Mouse (Mus musculus): ENCODE results near the gene Cic. TPM values are rescaled to one million over a fixed set of nuclear protein-coding genes. Genes with fewer than 3 reads are reported as not detected.

Gene Cic
- polyA plus RNA-seq (2012; rRNA removed), result 121 and 124 TPM in 2 replicates

DNA sequence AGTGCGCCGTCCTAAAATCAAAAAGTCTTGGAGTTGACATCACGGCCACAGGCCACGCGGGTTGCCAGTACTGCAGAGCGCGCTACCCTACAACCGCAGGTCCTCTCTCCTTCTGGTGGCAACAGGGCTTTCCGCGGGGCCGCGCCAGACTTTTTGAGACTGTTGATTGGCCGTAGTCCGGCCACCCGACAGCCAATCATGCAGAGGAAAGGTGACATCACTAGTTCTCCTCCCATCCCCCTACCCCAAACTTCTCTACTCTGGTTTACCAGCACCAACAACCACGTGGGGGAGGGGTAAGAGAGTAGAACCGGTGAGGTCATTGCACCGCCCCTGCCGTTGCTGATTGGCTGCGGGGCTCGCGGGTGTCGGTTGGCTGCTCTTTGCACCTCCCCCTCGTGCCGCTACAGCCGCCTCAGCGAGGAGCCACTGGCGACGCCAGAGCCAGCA, at the start of gene Cic:
TSS of gene Cic (plus strand) at position 404 of the 450 bp plus-strand sequence.
- under 1% methylated on average over 29 of the region's 29 CpGs for WGBS

DNA sequence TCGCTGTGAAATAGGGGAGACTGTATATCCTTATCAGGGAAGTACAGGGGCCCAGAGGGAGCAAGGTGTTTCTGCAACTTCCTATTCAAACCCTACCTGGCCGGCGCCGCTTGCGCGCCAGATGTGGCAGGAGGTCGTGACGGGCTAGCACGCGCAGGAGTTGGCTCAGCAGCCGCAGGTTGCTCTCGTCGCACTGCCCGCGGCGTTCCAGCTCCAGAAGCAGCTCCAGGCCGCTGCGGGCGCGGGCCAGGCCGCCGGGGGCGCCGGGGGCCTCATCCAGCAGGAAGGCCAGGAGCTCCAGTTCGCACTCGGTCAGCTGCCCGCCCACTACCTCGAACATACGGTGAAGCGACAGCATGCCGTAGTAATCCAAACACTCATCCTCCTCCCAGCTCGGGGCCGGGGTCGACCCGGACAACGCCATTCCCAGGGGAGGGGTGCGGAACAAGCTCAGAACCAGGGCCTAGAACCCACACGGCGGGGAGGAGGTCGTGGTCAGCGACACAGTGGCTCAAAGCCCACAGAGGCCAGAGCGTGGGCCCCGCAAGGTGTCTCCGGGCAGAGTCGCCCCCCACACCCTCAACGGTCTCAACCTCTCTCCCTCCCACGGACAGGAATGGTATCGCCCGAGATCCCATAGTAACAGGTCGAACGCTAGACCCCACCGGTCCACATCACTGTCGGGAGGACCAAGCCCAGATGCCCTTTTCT, 48.6 kb upstream of the Cic start:
- WGBS, result under 1% methylated on average over 53 of the region's 53 CpGs
- TF ChIP-seq POLR2A (IDR thresholded peaks at IDR 0.05; ENCODE audit: borderline replicate concordance, insufficient read depth, low read length) (no peak), CTCF (IDR thresholded peaks at IDR 0.05; ENCODE audit: borderline replicate concordance, insufficient read depth, low read depth, low read length) (no peak)
- peaks cover 9% of the 10 kb centered on the region for H3K4me1 ChIP-seq (ENCODE audit: control insufficient read depth, insufficient read depth, low read length)

More for the DNA sequence above, at the start of gene Cic:
- Histone ChIP-seq H3K27ac (ENCODE audit: insufficient read depth, low read length) (peak within 1 kb of the TSS; percentile 99), H3K4me3 (replicated peaks; ENCODE audit: insufficient read depth, low read depth, low read length) (peak within 1 kb of the TSS; percentile 96), H3K4me1 (ENCODE audit: control insufficient read depth, insufficient read depth, low read length) (peaks cover 19% of the 10 kb centered on the region), H3K27me3 (ENCODE audit: control insufficient read depth, insufficient read depth, low read length) (no peaks in the 10 kb centered on the region)
- peak in 1 of 2 experiments; percentile 100 for DNase-seq
- no peak for TF ChIP-seq CTCF (IDR thresholded peaks at IDR 0.05; ENCODE audit: borderline replicate concordance, insufficient read depth, low read depth, low read length)
- peak; percentile 41; the same call in 1 of the 2 replicates for TF ChIP-seq POLR2A (IDR thresholded peaks at IDR 0.05; ENCODE audit: borderline replicate concordance, insufficient read depth, low read length)

DNA sequence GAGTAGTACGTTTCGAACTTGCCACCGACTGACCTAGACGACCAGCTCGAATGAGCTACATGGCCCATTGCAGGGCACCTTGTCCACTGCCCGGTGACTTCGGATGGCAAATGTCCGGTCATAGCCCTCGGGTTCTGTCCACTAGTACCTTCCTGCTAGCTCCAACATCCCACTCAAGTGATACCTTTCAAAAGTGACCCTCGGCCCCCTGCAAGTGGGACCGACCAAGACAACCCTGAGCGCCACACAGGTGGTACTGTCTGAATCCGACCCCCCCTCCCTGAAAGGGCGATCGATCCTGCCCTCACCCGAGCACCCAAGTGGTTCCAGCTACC, 48.1 kb upstream of the Cic start:
- H3K4me3 ChIP-seq (replicated peaks; ENCODE audit: insufficient read depth, low read depth, low read length), result peak overlapping the region; percentile 93
- DNase-seq, result no peak
- H3K4me1 ChIP-seq (ENCODE audit: control insufficient read depth, insufficient read depth, low read length), result peaks cover 9% of the 10 kb centered on the region
- H3K27me3 ChIP-seq (ENCODE audit: control insufficient read depth, insufficient read depth, low read length), result no peaks in the 10 kb centered on the region
- TF ChIP-seq POLR2A (IDR thresholded peaks at IDR 0.05; ENCODE audit: borderline replicate concordance, insufficient read depth, low read length) (no peak), CTCF (IDR thresholded peaks at IDR 0.05; ENCODE audit: borderline replicate concordance, insufficient read depth, low read depth, low read length) (no peak)
- under 1% methylated on average over 16 of the region's 16 CpGs for WGBS
- H3K27ac ChIP-seq (ENCODE audit: insufficient read depth, low read length), result peak overlapping the region; percentile 50

More for the DNA sequence above, 48.6 kb upstream of the Cic start:
- H3K27me3 ChIP-seq (ENCODE audit: control insufficient read depth, insufficient read depth, low read length), result no peaks in the 10 kb centered on the region
- peak overlapping the region; percentile 50 for H3K27ac ChIP-seq (ENCODE audit: insufficient read depth, low read length)
- peak overlapping the region; percentile 93 for H3K4me3 ChIP-seq (replicated peaks; ENCODE audit: insufficient read depth, low read depth, low read length)
- DNase-seq, result peak; percentile 64 to 71

DNA sequence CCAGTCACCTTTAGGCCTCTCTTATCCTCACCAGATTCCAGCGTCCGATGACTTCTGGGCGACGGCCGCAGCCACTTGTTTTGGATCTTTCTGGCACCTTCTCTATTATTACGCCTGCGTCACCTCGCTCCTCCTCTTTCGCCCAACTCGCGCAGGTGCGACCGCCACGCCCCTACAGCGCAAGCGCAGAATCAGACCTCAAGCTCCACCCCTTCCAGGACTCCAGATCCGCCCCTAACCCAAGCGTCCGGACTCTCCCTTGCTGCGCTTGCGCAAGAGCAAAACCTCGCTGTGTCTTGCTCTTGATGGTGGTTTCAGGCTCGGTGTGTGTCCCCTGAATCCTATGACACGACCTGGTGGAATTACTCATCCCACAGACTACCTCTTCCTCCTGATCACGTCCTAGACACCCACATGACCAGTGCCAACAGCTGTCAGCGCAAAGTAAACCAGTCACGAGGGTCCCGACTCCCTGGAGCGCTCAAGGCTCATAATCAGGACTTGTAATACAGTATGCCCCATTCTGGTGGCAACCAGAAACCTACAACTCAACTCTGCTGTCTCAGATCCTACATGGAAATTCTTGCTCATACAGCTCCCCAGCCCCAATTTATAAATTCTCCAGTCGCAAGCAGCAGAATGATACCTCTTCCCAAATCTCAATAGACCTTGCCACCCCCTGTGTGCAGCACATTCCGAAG, 47.6 kb upstream of the Cic start:
- DNase-seq, result peak; percentile 98
- H3K4me1 ChIP-seq (ENCODE audit: control insufficient read depth, insufficient read depth, low read length), result peaks cover 9% of the 10 kb centered on the region
- peak overlapping the region; percentile 50 for H3K27ac ChIP-seq (ENCODE audit: insufficient read depth, low read length)
- WGBS, result 3% methylated on average over 31 of the region's 31 CpGs
- H3K4me3 ChIP-seq (replicated peaks; ENCODE audit: insufficient read depth, low read depth, low read length), result peak overlapping the region; percentile 93
- no peaks in the 10 kb centered on the region for H3K27me3 ChIP-seq (ENCODE audit: control insufficient read depth, insufficient read depth, low read length)
- TF ChIP-seq CTCF (IDR thresholded peaks at IDR 0.05; ENCODE audit: borderline replicate concordance, insufficient read depth, low read depth, low read length), result no peak
- TF ChIP-seq POLR2A (IDR thresholded peaks at IDR 0.05; ENCODE audit: borderline replicate concordance, insufficient read depth, low read length), result peak; percentile 90; the same call in 1 of the 2 replicates

DNA sequence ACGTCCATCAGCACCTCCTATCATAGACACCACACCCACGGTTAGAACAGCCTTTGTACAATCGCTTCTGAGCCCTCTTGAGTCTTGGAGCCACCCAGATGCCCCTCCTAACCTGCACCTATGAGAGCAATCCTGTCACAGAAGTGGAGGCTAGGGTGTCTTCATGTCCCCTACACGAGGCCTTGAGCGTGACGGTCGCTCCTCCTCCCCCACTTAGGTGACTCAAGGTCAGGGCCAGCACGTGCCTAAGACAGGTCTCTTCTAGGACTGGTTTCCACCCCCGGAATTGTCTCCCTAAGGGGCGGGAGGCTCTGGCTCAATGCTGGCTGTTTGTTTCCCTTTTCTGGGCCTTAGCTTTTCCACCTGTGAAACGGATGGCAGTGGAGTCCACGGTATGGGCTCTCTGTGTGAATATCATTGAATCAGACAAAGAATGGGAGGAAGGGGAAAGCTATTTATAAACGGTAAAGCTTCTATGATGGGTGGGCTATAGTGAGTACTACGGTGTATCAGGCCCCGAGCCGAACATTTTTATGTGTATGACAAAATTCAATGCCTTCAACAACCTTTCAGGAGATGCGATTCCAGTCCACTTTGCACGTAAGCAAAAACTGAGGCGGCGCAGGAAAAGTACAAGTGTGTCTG, 46.9 kb upstream of the Cic start, which contains the start of gene Dedd2:
TSS of gene Dedd2 (minus strand) at position 159 of the 645 bp plus-strand sequence.
- TF ChIP-seq POLR2A (IDR thresholded peaks at IDR 0.05; ENCODE audit: borderline replicate concordance, insufficient read depth, low read length), result no peak
- no peak for TF ChIP-seq CTCF (IDR thresholded peaks at IDR 0.05; ENCODE audit: borderline replicate concordance, insufficient read depth, low read depth, low read length)
- H3K27ac ChIP-seq (ENCODE audit: insufficient read depth, low read length), result peak within 1 kb of the TSS; percentile 50
- peaks cover 9% of the 10 kb centered on the region for H3K4me1 ChIP-seq (ENCODE audit: control insufficient read depth, insufficient read depth, low read length)
- H3K4me3 ChIP-seq (replicated peaks; ENCODE audit: insufficient read depth, low read depth, low read length), result peak within 1 kb of the TSS; percentile 97
- no peaks in the 10 kb centered on the region for H3K27me3 ChIP-seq (ENCODE audit: control insufficient read depth, insufficient read depth, low read length)
- WGBS, result 4% methylated on average over 20 of the region's 20 CpGs
- peak; percentile 38 to 48 for DNase-seq

DNA sequence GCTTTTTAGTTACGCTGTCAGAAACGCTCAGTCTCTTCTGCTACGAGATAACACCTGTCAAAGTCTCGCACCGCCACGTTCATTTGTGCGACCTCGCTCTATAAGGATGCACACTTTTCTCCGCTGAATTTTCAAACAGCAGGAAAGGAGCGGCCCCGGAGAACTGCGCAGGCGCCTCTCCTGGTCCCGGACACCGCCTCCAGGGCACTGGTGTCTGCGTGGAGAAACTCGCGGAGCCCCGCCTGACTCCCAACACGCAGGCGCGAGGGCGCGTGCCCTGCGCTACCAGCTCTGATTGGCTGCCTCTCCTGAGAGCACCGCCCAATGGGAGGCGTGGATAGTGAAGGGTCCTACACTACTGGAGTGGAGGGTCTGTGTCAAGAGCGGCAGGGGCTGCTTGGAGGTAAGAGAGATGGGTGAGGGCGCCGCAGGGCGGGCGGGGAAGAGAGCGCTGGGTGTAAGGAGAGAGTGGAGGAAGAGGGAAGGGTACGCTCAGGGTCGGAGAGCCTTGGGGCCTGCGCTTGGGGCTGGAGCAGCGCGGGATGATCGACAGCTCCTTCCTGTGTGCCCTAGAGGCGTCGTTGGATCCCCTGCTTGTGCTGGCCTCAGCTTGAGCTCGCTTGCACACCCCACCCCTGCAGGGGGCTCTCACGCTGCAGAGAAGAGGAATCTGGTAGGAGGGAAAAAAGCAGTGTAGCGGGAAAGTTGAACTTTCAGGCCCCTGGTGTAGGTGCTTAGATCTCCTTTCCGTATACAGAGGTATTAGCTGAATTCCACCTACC, 46.2 kb upstream of the Cic start, which contains the start of gene Zfp526:
TSS of gene Zfp526 (plus strand) at position 324 of the 782 bp plus-strand sequence.
- Histone ChIP-seq H3K27me3 (ENCODE audit: control insufficient read depth, insufficient read depth, low read length) (no peaks in the 10 kb centered on the region), H3K4me1 (ENCODE audit: control insufficient read depth, insufficient read depth, low read length) (peaks cover 9% of the 10 kb centered on the region), H3K27ac (ENCODE audit: insufficient read depth, low read length) (peak within 1 kb of the TSS; percentile 30; the same call in 1 of the 2 replicates), H3K4me3 (replicated peaks; ENCODE audit: insufficient read depth, low read depth, low read length) (peak within 1 kb of the TSS; percentile 97)
- DNase-seq, result peak; percentile 97 to 99
- WGBS, result under 1% methylated on average over 45 of the region's 45 CpGs
- no peak for TF ChIP-seq CTCF (IDR thresholded peaks at IDR 0.05; ENCODE audit: borderline replicate concordance, insufficient read depth, low read depth, low read length)
- TF ChIP-seq POLR2A (IDR thresholded peaks at IDR 0.05; ENCODE audit: borderline replicate concordance, insufficient read depth, low read length), result peak; percentile 84

Measured in cerebellum, adult 2 months (tissue).